Mouse (Mus musculus): ENCODE measurements around the gene Atic. TPM values are rescaled to one million over a fixed set of nuclear protein-coding genes. Genes with fewer than 3 reads are reported as not detected.

Gene Atic
- polyA plus RNA-seq, 1 experiment from 2014 or later: 75.0 TPM

- Histone ChIP-seq H3K36me3 (replicated peaks) (peaks cover 100% of the 10 kb centered on the region), H3K27me3 (ENCODE audit: poor library complexity, severe bottlenecking) (peaks cover 52% of the 10 kb centered on the region), H3K4me1 (no peaks in the 10 kb centered on the region), H3K9me3 (no peaks in the 10 kb centered on the region), H3K4me3 (no peak overlapping the region), H3K27ac (no peak overlapping the region)
- WGBS: 96% methylated on average over 37 of the region's 37 CpGs
- no peak for DNase-seq (ENCODE audit: extremely low spot score, low spot score)
These were observed 52.3 kb downstream of the Atic start for GRCm38 (mm10) chr1:71609057-71609775.

GRCm38 (mm10) chr1:71609916-71610315, 53.0 kb downstream of the Atic start:
- no peaks in the 10 kb centered on the region for H3K9me3 ChIP-seq
- peaks cover 56% of the 10 kb centered on the region for H3K27me3 ChIP-seq (ENCODE audit: poor library complexity, severe bottlenecking)
- H3K36me3 ChIP-seq (replicated peaks): peaks cover 100% of the 10 kb centered on the region
- no peak overlapping the region for H3K27ac ChIP-seq
- DNase-seq (ENCODE audit: extremely low spot score, low spot score): no peak
- 93% methylated on average over 5 of the region's 5 CpGs for WGBS
- H3K4me1 ChIP-seq: peaks cover 6% of the 10 kb centered on the region
- no peak overlapping the region for H3K4me3 ChIP-seq

GRCm38 (mm10) chr1:71612256-71612655, 55.3 kb downstream of the Atic start:
- H3K4me1 ChIP-seq: peaks cover 11% of the 10 kb centered on the region
- no peak overlapping the region for H3K4me3 ChIP-seq
- DNase-seq (ENCODE audit: extremely low spot score, low spot score): no peak
- H3K27ac ChIP-seq: no peak overlapping the region
- H3K9me3 ChIP-seq: no peaks in the 10 kb centered on the region
- H3K27me3 ChIP-seq (ENCODE audit: poor library complexity, severe bottlenecking): peaks cover 71% of the 10 kb centered on the region
- H3K36me3 ChIP-seq (replicated peaks): peaks cover 100% of the 10 kb centered on the region
- WGBS: 94% methylated on average over 21 of the region's 21 CpGs

- DNase-seq (ENCODE audit: extremely low spot score, low spot score): peak; percentile 22
- Histone ChIP-seq H3K4me1 (peaks cover 11% of the 10 kb centered on the region), H3K4me3 (no peak overlapping the region), H3K27ac (no peak overlapping the region), H3K9me3 (no peaks in the 10 kb centered on the region), H3K27me3 (ENCODE audit: poor library complexity, severe bottlenecking) (peaks cover 88% of the 10 kb centered on the region), H3K36me3 (replicated peaks) (peaks cover 100% of the 10 kb centered on the region)
- 44% methylated on average over 8 of the region's 8 CpGs for WGBS
These were observed 57.7 kb downstream of the Atic start for GRCm38 (mm10) chr1:71614545-71615246.

GRCm38 (mm10) chr1:71621526-71621925, 64.6 kb downstream of the Atic start:
- 98% methylated on average over 2 of the region's 2 CpGs for WGBS
- Histone ChIP-seq H3K27me3 (ENCODE audit: poor library complexity, severe bottlenecking) (peaks cover 52% of the 10 kb centered on the region), H3K27ac (no peak overlapping the region), H3K4me3 (no peak overlapping the region), H3K4me1 (no peaks in the 10 kb centered on the region), H3K9me3 (no peaks in the 10 kb centered on the region), H3K36me3 (replicated peaks) (peaks cover 100% of the 10 kb centered on the region)
- DNase-seq (ENCODE audit: extremely low spot score, low spot score): no peak

- WGBS: 94% methylated on average over 6 of the region's 6 CpGs
- DNase-seq (ENCODE audit: extremely low spot score, low spot score): no peak
- Histone ChIP-seq H3K27ac (no peak overlapping the region), H3K36me3 (replicated peaks) (peaks cover 100% of the 10 kb centered on the region), H3K4me3 (no peak overlapping the region), H3K27me3 (ENCODE audit: poor library complexity, severe bottlenecking) (peaks cover 31% of the 10 kb centered on the region), H3K4me1 (no peaks in the 10 kb centered on the region), H3K9me3 (no peaks in the 10 kb centered on the region)
These were observed 66.7 kb downstream of the Atic start for GRCm38 (mm10) chr1:71623625-71624024.

Other genes starting within 250 kb of the Atic start
- gene Abca12, start 142.2 kb upstream of the Atic start, polyA plus RNA-seq (2016; fragmentation: Nextera tagmentation; extraction: Ambion mirVana): not detected in 2 replicates
- gene Fn1, start 96.0 kb downstream of the Atic start, polyA plus RNA-seq (2016; fragmentation: Nextera tagmentation; extraction: Ambion mirVana): 94.7 and 94.9 TPM in 2 replicates

Measured in forebrain, embryonic 10.5 days (tissue).